In genomic region chr1:135631515-135631914, GRCm38 (mm10) we compare ENCODE assay signal across 8 mouse cellular contexts. TPM values are rescaled to one million over a fixed set of nuclear protein-coding genes. Genes with fewer than 3 reads are reported as not detected.
A peak's percentile ranks its signal among the peaks of the same experiment; 100 is the strongest.
DNase-seq lines count a peak whose midpoint lies in the region.

No protein-coding gene starts in this region.

- intact Hi-C loops in left cerebral cortex, postnatal 4 days (cut with DNase I), result no loop called here
- intact Hi-C loops in left cerebral cortex, postnatal 36 days (cut with DNase I), result no loop called here

- DNase-seq in left cerebral cortex, postnatal 4 days, result peak; percentile 60
- no peak for DNase-seq in left cerebral cortex, postnatal 36 days (ENCODE audit: low spot score in 2 of 2)
- peak; percentile 55 to 73 for DNase-seq in adrenal gland, adult 18-20 months (ENCODE audit: low spot score in 2 of 2)
- peak; percentile 89 to 96 for DNase-seq in heart, adult 18-20 months
- peak; percentile 91 for DNase-seq in kidney, adult 9 months
- DNase-seq in lung, postnatal 25 days (ENCODE audit: low spot score), result peak; percentile 93
- DNase-seq in spleen, postnatal 36 days (ENCODE audit: low spot score in 2 of 2), result peak; percentile 64 to 66
- no peak for DNase-seq in cerebellum, adult 9-10 months

RNA-seq across cellular contexts. Expression of gene Nav1, which starts 24.4 kb away (rescaled TPM):
- total RNA-seq in left cerebral cortex, postnatal 4 days (2021), result 100 to 1,000 TPM; 232 to 237 TPM
- total RNA-seq in left cerebral cortex, postnatal 36 days (2021), result 10 to 100 TPM; 48.9 to 69.6 TPM
- total RNA-seq in adrenal gland, adult 18-20 months (2021), result 10 to 100 TPM; 11.2 to 15.3 TPM
- total RNA-seq in heart, adult 18-20 months (2021), result 10 to 100 TPM; 16.3 to 16.7 TPM

Comparison
In these comparisons a context has a peak if more than half of its experiments do, and no peak if none do; other contexts are left out.
1. DNase-seq: peak in left cerebral cortex, postnatal 4 days (single experiment), adrenal gland, adult 18-20 months (2 of 2), heart, adult 18-20 months (2 of 2), kidney, adult 9 months (single experiment), lung, postnatal 25 days (single experiment) and spleen, postnatal 36 days (2 of 2); none in left cerebral cortex, postnatal 36 days (0 of 2) and cerebellum, adult 9-10 months (single experiment).